9 mouse cellular contexts compared by ENCODE assay signal in genomic region chr5:113516873-113517336, GRCm38 (mm10). TPM values are rescaled to one million over a fixed set of nuclear protein-coding genes. Genes with fewer than 3 reads are reported as not detected.
DNase-seq lines count a peak whose midpoint lies in the region; ATAC-seq lines count a peak whose summit lies in the region.
"Had no signal": no experiment of that assay in that cellular context is flagged by ENCODE, and none has a peak within 500 bp of the region (broad histone marks: within the 10 kb centered on the region; RNA-seq: fewer than 3 reads in every experiment).

No protein-coding gene starts in this region.

- H3K27ac ChIP-seq in heart, embryonic 12.5 days (ENCODE audit: poor library complexity, severe bottlenecking): no peak overlapping the region
- H3K27ac ChIP-seq in brown adipose tissue, adult 24 weeks (replicated peaks; ENCODE audit: low read depth, low read length): no peak overlapping the region
- H3K27ac ChIP-seq in hindbrain, embryonic 12.5 days: peak overlapping the region; percentile 76
- H3K27ac ChIP-seq: limb, embryonic 12.5 days had no signal

- no peaks in the 10 kb centered on the region for H3K36me3 ChIP-seq in heart, embryonic 12.5 days
- no peaks in the 10 kb centered on the region for H3K36me3 ChIP-seq in hindbrain, embryonic 12.5 days
- H3K36me3 ChIP-seq: limb, embryonic 12.5 days had no signal

- DNase-seq in heart, postnatal 36 days: no peak
- DNase-seq in lung, postnatal 36 days: peak; percentile 40
- DNase-seq in ovary, postnatal 10 days (ENCODE audit: low spot score): no peak
- DNase-seq in layer of hippocampus, adult 9-10 months (ENCODE audit: low spot score): no peak

- ATAC-seq in heart, embryonic 12.5 days (ENCODE audit: insufficient number of reproducible peaks, low FRiP score): no peak
- ATAC-seq in hindbrain, embryonic 12.5 days (ENCODE audit: low FRiP score): peak; percentile 66
- ATAC-seq in monocyte, adult 5-6 weeks (replicated peaks; ENCODE audit: insufficient number of reproducible peaks, low FRiP score, low TSS enrichment, poor library complexity, severe bottlenecking): no peak

- peaks cover 11% of the 10 kb centered on the region for H3K27me3 ChIP-seq in heart, embryonic 12.5 days (replicated peaks)
- no peaks in the 10 kb centered on the region; the same call in 1 of the 2 replicates for H3K27me3 ChIP-seq in hindbrain, embryonic 12.5 days

- no peaks in the 10 kb centered on the region for H3K9me3 ChIP-seq in heart, embryonic 12.5 days (replicated peaks)
- H3K9me3 ChIP-seq in hindbrain, embryonic 12.5 days (replicated peaks): no peaks in the 10 kb centered on the region
- H3K9me3 ChIP-seq: limb, embryonic 12.5 days had no signal

- intact Hi-C loops in heart, postnatal 36 days (cut with DNase I): no loop called here

- peak overlapping the region; percentile 3; the same call in 1 of the 2 replicates for H3K9ac ChIP-seq in heart, embryonic 12.5 days
- H3K9ac ChIP-seq in hindbrain, embryonic 12.5 days: 0 out of 2 replicates have a peak overlapping the region, but pooled peaks have one; percentile 1
- H3K9ac ChIP-seq: limb, embryonic 12.5 days had no signal

- no peak overlapping the region for H3K4me3 ChIP-seq in heart, embryonic 12.5 days
- peak overlapping the region; percentile 39; the same call in 1 of the 2 replicates for H3K4me3 ChIP-seq in brown adipose tissue, adult 24 weeks (ENCODE audit: insufficient read depth, low read depth, low read length)
- no peak overlapping the region for H3K4me3 ChIP-seq in hindbrain, embryonic 12.5 days
- H3K4me3 ChIP-seq: limb, embryonic 12.5 days had no signal

- peaks cover 47% of the 10 kb centered on the region for H3K4me1 ChIP-seq in heart, embryonic 12.5 days (replicated peaks)
- H3K4me1 ChIP-seq in brown adipose tissue, adult 24 weeks (ENCODE audit: control insufficient read depth, insufficient read depth, insufficient read length, low read length): no peaks in the 10 kb centered on the region
- H3K4me1 ChIP-seq in hindbrain, embryonic 12.5 days: peaks cover 29% of the 10 kb centered on the region

- WGBS in heart, embryonic 12.5 days: 22% methylated on average over 14 of the region's 14 CpGs
- WGBS in hindbrain, embryonic 12.5 days: 16% methylated on average over 14 of the region's 14 CpGs

- peak overlapping the region; percentile 42 for H3K4me2 ChIP-seq in heart, embryonic 12.5 days
- peak overlapping the region; percentile 36 for H3K4me2 ChIP-seq in hindbrain, embryonic 12.5 days (replicated peaks)
- H3K4me2 ChIP-seq: limb, embryonic 12.5 days had no signal

RNA-seq across cellular contexts. Expression of gene Wscd2, which starts 26.8 kb away (rescaled TPM):
- polyA plus RNA-seq in heart, embryonic 12.5 days (2016; fragmentation: Nextera tagmentation; extraction: Ambion mirVana): 5.4 TPM in 2 replicates
- total RNA-seq in heart, postnatal 36 days (2021): under 1 TPM; 0.28 to 0.49 TPM
- polyA plus RNA-seq in brown adipose tissue, adult 24 weeks (2012; ENCODE audit: insufficient read depth, insufficient read length, missing spikeins): 1.9 and 2.0 TPM in 2 replicates
- 13.5 and 14.1 TPM in 2 replicates for polyA plus RNA-seq in hindbrain, embryonic 12.5 days (2016; fragmentation: Nextera tagmentation; extraction: Ambion mirVana)
- 0.29 to 5.9 TPM (median 1.8 TPM) in 3 replicates for total RNA-seq in monocyte, adult 5-6 weeks (2017)
